Mouse (Mus musculus) gonadal fat pad, adult 2 months (tissue): Measurements from ENCODE around the gene Usp50. TPM values are rescaled to one million over a fixed set of nuclear protein-coding genes. Genes with fewer than 3 reads are reported as not detected.

ENCODE experiments used
- DNase-seq: peaks from one replicate; pipeline ENCODE4 v3.0.0-alpha.2; 2012; ENCODE audit warnings: low read depth
- polyA plus RNA-seq: library from polyadenylated mRNA; depleted of rRNA; stranded (reverse); fragments of >200 nt; gene quantifications from 2 replicates; pipeline ENCODE4 v1.2.3, GENCODE M21; 2012; rRNA removed

Usp50 gene
- polyA plus RNA-seq, 1 experiment = 1.8 TPM

DNA sequence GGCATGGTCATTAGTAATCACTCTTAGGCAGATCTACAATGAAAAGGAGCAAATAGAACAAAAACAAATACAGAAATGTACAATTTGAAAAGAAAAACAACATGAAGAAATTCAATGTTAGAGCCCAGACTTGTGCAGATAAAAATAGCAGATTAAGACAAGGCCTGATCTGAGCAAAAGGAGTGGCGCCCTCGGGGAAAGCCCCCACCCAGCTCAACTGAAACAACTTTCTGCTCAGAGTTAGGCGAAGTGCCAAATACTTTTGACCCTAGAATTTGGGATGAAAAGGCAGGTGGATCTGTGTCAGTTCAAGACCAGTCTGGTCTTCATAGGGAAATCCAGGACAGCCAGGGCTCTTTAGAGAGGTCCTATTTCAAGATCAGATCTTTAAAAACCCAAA, 117.3 kb downstream of the Usp50 start:
- no peak for DNase-seq

DNA sequence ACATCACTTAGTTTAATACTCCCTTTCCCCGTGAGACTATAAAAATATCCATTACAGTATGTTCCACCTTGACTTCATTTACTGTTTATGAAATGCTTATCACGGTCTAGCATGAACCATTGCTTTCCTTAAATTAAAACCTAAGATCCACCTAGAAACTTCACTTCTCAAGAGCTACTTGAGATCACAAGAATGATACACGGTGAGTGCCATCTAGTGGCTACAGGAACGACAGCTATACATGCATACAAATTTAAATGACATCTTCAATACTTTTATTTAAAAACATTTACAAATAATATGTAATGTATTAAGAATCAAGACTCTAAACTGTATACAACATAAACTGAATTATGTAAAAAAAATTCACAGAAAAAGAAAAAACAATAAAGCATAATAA, 119.8 kb downstream of the Usp50 start:
- no peak for DNase-seq

Other genes starting within 250 kb of the Usp50 start
- 9.9 and 19.9 TPM in 2 replicates for gene Slc27a2, start 231.1 kb downstream of the Usp50 start, polyA plus RNA-seq
- 5.2 and 7.6 TPM in 2 replicates for gene Hdc, start 164.2 kb downstream of the Usp50 start, polyA plus RNA-seq
- 6.8 and 8.6 TPM in 2 replicates for gene Gabpb1, start 107.1 kb downstream of the Usp50 start, polyA plus RNA-seq
- 23.1 and 24.6 TPM in 2 replicates for gene Usp8, start 76.1 kb downstream of the Usp50 start, polyA plus RNA-seq
- 8.7 and 9.8 TPM in 2 replicates for gene Trpm7, start 92.8 kb upstream of the Usp50 start, polyA plus RNA-seq
- gene Sppl2a, start 149.8 kb upstream of the Usp50 start, polyA plus RNA-seq = 14.6 and 15.6 TPM in 2 replicates
- 3.5 and 3.6 TPM in 2 replicates for gene Ap4e1, start 225.2 kb upstream of the Usp50 start, polyA plus RNA-seq